Comparison of ENCODE assay signal across 8 mouse cellular contexts in genomic region chr19:41934124-41934523, GRCm38 (mm10). TPM values are rescaled to one million over a fixed set of nuclear protein-coding genes. Genes with fewer than 3 reads are reported as not detected.
DNase-seq lines count a peak whose midpoint lies in the region; ATAC-seq and TF ChIP-seq lines count a peak whose summit lies in the region.

No protein-coding gene starts in this region.

- H3K36me3 ChIP-seq in kidney, adult 2 months (ENCODE audit: control insufficient read depth, insufficient read depth, low read length) = no peaks in the 10 kb centered on the region; the same call in 1 of the 2 replicates
- peaks cover 18% of the 10 kb centered on the region for H3K36me3 ChIP-seq in midbrain, postnatal 0 days (ENCODE audit: insufficient read depth, low read length)

- no peak for TF ChIP-seq POLR2A in kidney, adult 2 months (IDR thresholded peaks at IDR 0.05; ENCODE audit: low read depth, low read length)

- 8% methylated on average over 6 of the region's 6 CpGs for WGBS in kidney, adult 2 months
- 19% methylated on average over 6 of the region's 6 CpGs for WGBS in midbrain, postnatal 0 days

- no peak overlapping the region for H3K27ac ChIP-seq in kidney, adult 2 months (ENCODE audit: insufficient read depth, low read depth, low read length)
- H3K27ac ChIP-seq in brown adipose tissue, adult 24 weeks (replicated peaks; ENCODE audit: low read depth, low read length) = no peak overlapping the region
- H3K27ac ChIP-seq in midbrain, postnatal 0 days (ENCODE audit: low read depth, low read length) = no peak overlapping the region

- no peak for DNase-seq in kidney, adult 2 months
- DNase-seq in kidney, adult 8-10 months = no peak
- DNase-seq in induced T-regulatory cell, adult 2 months (ENCODE audit: low read depth) = peak; percentile 27
- DNase-seq in midbrain, postnatal 0 days (ENCODE audit: low spot score) = peak; percentile 18
- no peak for DNase-seq in right cerebral cortex, postnatal 25 days
- DNase-seq in layer of hippocampus, postnatal 10 days (ENCODE audit: low spot score in 2 of 2) = no peak
- DNase-seq in spleen, postnatal 14 days (ENCODE audit: low spot score in 2 of 2) = no peak

- ATAC-seq in midbrain, postnatal 0 days (ENCODE audit: low FRiP score) = no peak

- H3K4me1 ChIP-seq in kidney, adult 2 months (ENCODE audit: control insufficient read depth, insufficient read depth, low read length) = peaks cover 7% of the 10 kb centered on the region; the same call in 1 of the 2 replicates
- peaks cover 4% of the 10 kb centered on the region; the same call in 1 of the 2 replicates for H3K4me1 ChIP-seq in brown adipose tissue, adult 24 weeks (ENCODE audit: control insufficient read depth, insufficient read depth, insufficient read length, low read length)
- peaks cover 7% of the 10 kb centered on the region; the same call in 1 of the 2 replicates for H3K4me1 ChIP-seq in midbrain, postnatal 0 days (ENCODE audit: insufficient read depth, low read length)

- no peak for TF ChIP-seq CTCF in kidney, adult 2 months (conservative IDR thresholded peaks at IDR 0.05; ENCODE audit: insufficient read depth, insufficient read length, low read depth, low read length)
- TF ChIP-seq CTCF in midbrain, postnatal 0 days (IDR thresholded peaks at IDR 0.05) = no peak

- H3K9ac ChIP-seq in midbrain, postnatal 0 days (replicated peaks; ENCODE audit: low read length, poor library complexity, severe bottlenecking) = peak overlapping the region; percentile 72

- no peaks in the 10 kb centered on the region for H3K27me3 ChIP-seq in kidney, adult 2 months (replicated peaks; ENCODE audit: control insufficient read depth, insufficient read depth, low read length)
- H3K27me3 ChIP-seq in midbrain, postnatal 0 days (ENCODE audit: insufficient read depth, low read length) = no peaks in the 10 kb centered on the region

- peak overlapping the region; percentile 67 for H3K4me2 ChIP-seq in midbrain, postnatal 0 days (ENCODE audit: low read depth, low read length, poor library complexity, severe bottlenecking)

- H3K9me3 ChIP-seq in midbrain, postnatal 0 days (ENCODE audit: low read length) = no peaks in the 10 kb centered on the region

- peak overlapping the region; percentile 18; the same call in 1 of the 2 replicates for H3K4me3 ChIP-seq in kidney, adult 2 months (ENCODE audit: insufficient read depth, low read depth, low read length)
- H3K4me3 ChIP-seq in brown adipose tissue, adult 24 weeks (ENCODE audit: insufficient read depth, low read depth, low read length) = peak overlapping the region; percentile 79
- peak overlapping the region; percentile 85 for H3K4me3 ChIP-seq in midbrain, postnatal 0 days (ENCODE audit: low read depth, low read length)

RNA-seq across cellular contexts. Expression of gene Zdhhc16, which starts 0.8 kb away (rescaled TPM):
- polyA plus RNA-seq in kidney, adult 2 months (2012; rRNA removed) = 74.2 and 78.7 TPM in 2 replicates
- polyA plus RNA-seq in brown adipose tissue, adult 24 weeks (2012; ENCODE audit: insufficient read depth, insufficient read length, missing spikeins) = 6.6 and 10.9 TPM in 2 replicates
- total RNA-seq in midbrain, postnatal 0 days (2014; rRNA removed) = 49.2 and 61.9 TPM in 2 replicates
- 86.7 and 91.0 TPM in 2 replicates for polyA plus RNA-seq in midbrain, postnatal 0 days (2015; fragmentation: Nextera tagmentation; extraction: Ambion mirVana)
- total RNA-seq in layer of hippocampus, postnatal 10 days (2021) = 10 to 100 TPM; 60.2 to 67.4 TPM

RNA-seq across cellular contexts. Expression of gene Exosc1, which starts 0.9 kb away (rescaled TPM):
- 11.8 and 15.2 TPM in 2 replicates for polyA plus RNA-seq in kidney, adult 2 months (2012; rRNA removed)
- 21.6 and 24.3 TPM in 2 replicates for polyA plus RNA-seq in brown adipose tissue, adult 24 weeks (2012; ENCODE audit: insufficient read depth, insufficient read length, missing spikeins)
- total RNA-seq in midbrain, postnatal 0 days (2014; rRNA removed) = 18.0 and 28.8 TPM in 2 replicates
- polyA plus RNA-seq in midbrain, postnatal 0 days (2015; fragmentation: Nextera tagmentation; extraction: Ambion mirVana) = 61.2 and 62.3 TPM in 2 replicates
- total RNA-seq in layer of hippocampus, postnatal 10 days (2021) = 10 to 100 TPM; 28.8 to 32.2 TPM

RNA-seq across cellular contexts. Expression of gene Pgam1, which starts 22.4 kb away (rescaled TPM):
- 493 and 500 TPM in 2 replicates for polyA plus RNA-seq in kidney, adult 2 months (2012; rRNA removed)
- 903 and 992 TPM in 2 replicates for polyA plus RNA-seq in brown adipose tissue, adult 24 weeks (2012; ENCODE audit: insufficient read depth, insufficient read length, missing spikeins)
- 473 and 479 TPM in 2 replicates for total RNA-seq in midbrain, postnatal 0 days (2014; rRNA removed)
- polyA plus RNA-seq in midbrain, postnatal 0 days (2015; fragmentation: Nextera tagmentation; extraction: Ambion mirVana) = 536 and 596 TPM in 2 replicates
- total RNA-seq in layer of hippocampus, postnatal 10 days (2021) = 100 to 1,000 TPM; 451 to 486 TPM

RNA-seq across cellular contexts. Expression of gene Rrp12, which starts 38.2 kb away (rescaled TPM):
- polyA plus RNA-seq in kidney, adult 2 months (2012; rRNA removed) = 3.6 and 4.0 TPM in 2 replicates
- polyA plus RNA-seq in brown adipose tissue, adult 24 weeks (2012; ENCODE audit: insufficient read depth, insufficient read length, missing spikeins) = 3.3 and 3.6 TPM in 2 replicates
- 20.6 and 21.2 TPM in 2 replicates for total RNA-seq in midbrain, postnatal 0 days (2014; rRNA removed)
- 13.9 and 14.1 TPM in 2 replicates for polyA plus RNA-seq in midbrain, postnatal 0 days (2015; fragmentation: Nextera tagmentation; extraction: Ambion mirVana)
- 10 to 100 TPM; 36.3 to 37.1 TPM for total RNA-seq in layer of hippocampus, postnatal 10 days (2021)

RNA-seq across cellular contexts. Expression of gene Mms19, which starts 46.8 kb away (rescaled TPM):
- polyA plus RNA-seq in kidney, adult 2 months (2012; rRNA removed) = 54.9 and 56.1 TPM in 2 replicates
- 8.6 and 9.6 TPM in 2 replicates for polyA plus RNA-seq in brown adipose tissue, adult 24 weeks (2012; ENCODE audit: insufficient read depth, insufficient read length, missing spikeins)
- 45.7 and 62.5 TPM in 2 replicates for total RNA-seq in midbrain, postnatal 0 days (2014; rRNA removed)
- polyA plus RNA-seq in midbrain, postnatal 0 days (2015; fragmentation: Nextera tagmentation; extraction: Ambion mirVana) = 26.1 TPM in 2 replicates
- total RNA-seq in layer of hippocampus, postnatal 10 days (2021) = 10 to 100 TPM; 28.9 to 35.2 TPM

Comparison
In these comparisons a context has a peak if more than half of its experiments do, and no peak if none do; other contexts are left out.
1. DNase-seq: peak in induced T-regulatory cell, adult 2 months (single experiment) and midbrain, postnatal 0 days (single experiment); none in kidney, adult 2 months (single experiment), kidney, adult 8-10 months (0 of 2), right cerebral cortex, postnatal 25 days (single experiment), layer of hippocampus, postnatal 10 days (0 of 2) and spleen, postnatal 14 days (0 of 2).
2. H3K4me3 ChIP-seq: peak in every context shown above with its lines; median percentile 85 in midbrain, postnatal 0 days; 79 in brown adipose tissue, adult 24 weeks; 18 in kidney, adult 2 months.